ENCODE assay signal across 11 mouse cellular contexts in the genomic region with DNA sequence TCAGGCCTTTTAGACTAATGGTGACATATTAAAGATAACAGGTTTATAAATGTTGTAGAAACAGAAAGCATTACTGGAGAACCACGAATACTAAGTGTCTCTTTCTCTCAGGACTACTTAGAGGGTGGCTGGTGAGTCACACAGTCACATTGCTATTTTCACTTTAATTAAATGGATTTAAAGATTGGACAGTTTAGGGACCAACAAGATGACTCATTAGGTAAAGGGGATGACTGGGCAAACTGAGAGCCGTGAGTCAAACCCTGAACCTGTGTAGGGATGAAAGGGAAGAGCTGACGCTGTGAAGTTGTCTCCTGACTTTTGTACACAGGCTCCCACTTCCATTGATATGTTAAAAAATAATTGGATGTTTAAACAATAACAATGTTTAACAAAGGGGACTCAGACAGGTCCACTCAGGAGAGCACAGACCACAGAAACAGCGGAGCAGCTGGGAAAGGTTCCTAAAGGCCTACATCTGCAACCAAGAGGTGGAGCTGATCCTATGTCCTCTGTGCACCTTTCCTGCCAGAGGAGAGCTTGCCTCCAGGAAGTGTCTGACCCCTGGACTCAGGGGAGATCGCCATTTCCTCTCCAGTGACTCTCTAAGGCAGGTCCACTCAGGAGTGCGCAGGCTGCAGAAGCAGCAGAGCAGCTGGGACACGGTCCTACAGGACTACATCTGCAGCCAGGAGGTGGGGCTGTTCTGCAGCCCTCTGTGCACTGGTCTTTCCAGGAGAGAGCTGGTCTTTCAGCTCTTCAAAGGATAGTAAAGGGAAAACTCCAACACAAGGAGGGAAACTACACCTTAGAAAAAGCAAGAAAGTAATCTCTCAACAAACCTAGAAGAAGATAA.
A peak's percentile ranks its signal among the peaks of the same experiment; 100 is the strongest.
DNase-seq lines count a peak whose midpoint lies in the region; ATAC-seq and TF ChIP-seq lines count a peak whose summit lies in the region.
"Had no signal": no experiment of that assay in that cellular context is flagged by ENCODE, and none has a peak within 500 bp of the region (broad histone marks: within the 10 kb centered on the region; RNA-seq: fewer than 3 reads in every experiment).

No protein-coding gene starts in this region.

- H3K4me2 ChIP-seq in kidney, postnatal 0 days (ENCODE audit: low read length), result no peak overlapping the region
- no peak overlapping the region for H3K4me2 ChIP-seq in forebrain, embryonic 16.5 days (ENCODE audit: low read length)

- TF ChIP-seq CTCF in layer of hippocampus, adult 2 months (conservative IDR thresholded peaks at IDR 0.05), result peak; percentile 52
- peak; percentile 74 for TF ChIP-seq CTCF in kidney, postnatal 0 days (IDR thresholded peaks at IDR 0.05; ENCODE audit: low read depth)

- H3K9me3 ChIP-seq in ES-E14 (ENCODE audit: control insufficient read depth, insufficient read depth, low read depth, low read length), result no peaks in the 10 kb centered on the region
- H3K9me3 ChIP-seq in kidney, postnatal 0 days (replicated peaks; ENCODE audit: low read length), result no peaks in the 10 kb centered on the region
- no peaks in the 10 kb centered on the region for H3K9me3 ChIP-seq in forebrain, embryonic 16.5 days (ENCODE audit: control insufficient read depth, low read length)

- H3K27me3 ChIP-seq in kidney, postnatal 0 days (ENCODE audit: insufficient read depth, low read length), result no peaks in the 10 kb centered on the region
- no peaks in the 10 kb centered on the region for H3K27me3 ChIP-seq in forebrain, embryonic 16.5 days (replicated peaks; ENCODE audit: control insufficient read depth, insufficient read depth, low read length)

- peak; percentile 72; the same call in 1 of the 2 replicates for ATAC-seq in kidney, postnatal 0 days (replicated peaks; ENCODE audit: low FRiP score, low read depth)
- ATAC-seq in forebrain, embryonic 16.5 days, result no peak
- ATAC-seq in granulocyte monocyte progenitor cell, adult 5-6 weeks (replicated peaks; ENCODE audit: poor library complexity, severe bottlenecking), result no peak
- ATAC-seq: midbrain, embryonic 16.5 days had no signal

- H3K4me1 ChIP-seq in ES-E14 (ENCODE audit: control insufficient read depth in 2 of 2, insufficient read depth in 2 of 2, low read length in 2 of 2, poor library complexity in 1 of 2), result no peaks in the 10 kb centered on the region
- no peaks in the 10 kb centered on the region for H3K4me1 ChIP-seq in kidney, postnatal 0 days (replicated peaks; ENCODE audit: insufficient read depth, low read length)
- H3K4me1 ChIP-seq in forebrain, embryonic 16.5 days (replicated peaks; ENCODE audit: control insufficient read depth, insufficient read depth, low read length), result peaks cover 9% of the 10 kb centered on the region; the same call in 1 of the 2 replicates

- H3K4me3 ChIP-seq in layer of hippocampus, adult 2 months, result no peak overlapping the region
- no peak overlapping the region for H3K4me3 ChIP-seq in ES-E14 (ENCODE audit: insufficient read depth in 1 of 2, low read depth in 1 of 2, low read length in 2 of 2, poor library complexity in 1 of 2, severe bottlenecking in 1 of 2)
- no peak overlapping the region for H3K4me3 ChIP-seq in kidney, postnatal 0 days (replicated peaks; ENCODE audit: low read depth, low read length)
- no peak overlapping the region for H3K4me3 ChIP-seq in forebrain, embryonic 16.5 days (replicated peaks; ENCODE audit: low read length)

- DNase-seq in adrenal gland, postnatal 10 days, result peak; percentile 39
- no peak for DNase-seq in adrenal gland, adult 8-10 months
- no peak for DNase-seq in layer of hippocampus, adult 2 months (ENCODE audit: low spot score in 2 of 2)
- DNase-seq in layer of hippocampus, adult 9-10 months (ENCODE audit: low spot score), result no peak
- no peak for DNase-seq in ES-E14 (ENCODE audit: low read depth, low spot score)
- DNase-seq in kidney, postnatal 0 days (ENCODE audit: low spot score), result peak; percentile 59
- DNase-seq: B cell, adult 2 months; layer of hippocampus, adult 9-11 months had no signal

- no peak overlapping the region for H3K9ac ChIP-seq in ES-E14 (ENCODE audit: insufficient read depth, low read depth, low read length, poor library complexity, severe bottlenecking)
- no peak overlapping the region for H3K9ac ChIP-seq in kidney, postnatal 0 days (ENCODE audit: low read depth, low read length)
- no peak overlapping the region for H3K9ac ChIP-seq in forebrain, embryonic 16.5 days (replicated peaks; ENCODE audit: low read depth, low read length)

- in situ Hi-C loops in ES-E14 (cut with MboI; ENCODE audit: low sequenced_read_pairs in 2 of 2, unreplicated experiment in 2 of 2), result no loop called here

- WGBS in kidney, postnatal 0 days, result 51% methylated on average over 7 of the region's 7 CpGs
- 56% methylated on average over 7 of the region's 7 CpGs for WGBS in forebrain, embryonic 16.5 days

- H3K36me3 ChIP-seq in ES-E14 (ENCODE audit: control insufficient read depth, insufficient read depth, low read length, poor library complexity, severe bottlenecking), result no peaks in the 10 kb centered on the region
- no peaks in the 10 kb centered on the region for H3K36me3 ChIP-seq in kidney, postnatal 0 days (ENCODE audit: insufficient read depth, low read length)
- H3K36me3 ChIP-seq in forebrain, embryonic 16.5 days (ENCODE audit: control insufficient read depth, insufficient read depth), result no peaks in the 10 kb centered on the region

- no peak overlapping the region for H3K27ac ChIP-seq in layer of hippocampus, adult 2 months
- no peak overlapping the region for H3K27ac ChIP-seq in ES-E14 (ENCODE audit: insufficient read depth, low read depth, low read length, poor library complexity, severe bottlenecking)
- no peak overlapping the region for H3K27ac ChIP-seq in kidney, postnatal 0 days
- no peak overlapping the region for H3K27ac ChIP-seq in forebrain, embryonic 16.5 days (ENCODE audit: low read length)

TF ChIP-seq in ES-E14, 5 proteins besides CTCF, POLR2A, EP300 and RAD21:
- TF ChIP-seq HCFC1 (IDR thresholded peaks at IDR 0.05; ENCODE audit: borderline replicate concordance, insufficient read depth, low read length), result no peak
- TF ChIP-seq ZNF384 (IDR thresholded peaks at IDR 0.05; ENCODE audit: low read depth, low read length), result no peak
- TF ChIP-seq MAFK (IDR thresholded peaks at IDR 0.05; ENCODE audit: insufficient read depth, low read depth, low read length), result peak; percentile 76
- no peak for TF ChIP-seq CHD2 (IDR thresholded peaks at IDR 0.05; ENCODE audit: low read depth, low read length)
- TF ChIP-seq ZC3H11A (IDR thresholded peaks at IDR 0.05; ENCODE audit: borderline replicate concordance, low read depth, low read length), result no peak
TF ChIP-seq in ES-E14: peak in this region for 1.

Comparison
In these comparisons a context has a peak if more than half of its experiments do, and no peak if none do; other contexts are left out.
1. DNase-seq: peak in adrenal gland, postnatal 10 days (single experiment) and kidney, postnatal 0 days (single experiment); none in adrenal gland, adult 8-10 months (single experiment), layer of hippocampus, adult 2 months (0 of 2), layer of hippocampus, adult 9-10 months (single experiment) and ES-E14 (single experiment).